16 mouse cellular contexts compared by ENCODE assay signal in the genomic region with DNA sequence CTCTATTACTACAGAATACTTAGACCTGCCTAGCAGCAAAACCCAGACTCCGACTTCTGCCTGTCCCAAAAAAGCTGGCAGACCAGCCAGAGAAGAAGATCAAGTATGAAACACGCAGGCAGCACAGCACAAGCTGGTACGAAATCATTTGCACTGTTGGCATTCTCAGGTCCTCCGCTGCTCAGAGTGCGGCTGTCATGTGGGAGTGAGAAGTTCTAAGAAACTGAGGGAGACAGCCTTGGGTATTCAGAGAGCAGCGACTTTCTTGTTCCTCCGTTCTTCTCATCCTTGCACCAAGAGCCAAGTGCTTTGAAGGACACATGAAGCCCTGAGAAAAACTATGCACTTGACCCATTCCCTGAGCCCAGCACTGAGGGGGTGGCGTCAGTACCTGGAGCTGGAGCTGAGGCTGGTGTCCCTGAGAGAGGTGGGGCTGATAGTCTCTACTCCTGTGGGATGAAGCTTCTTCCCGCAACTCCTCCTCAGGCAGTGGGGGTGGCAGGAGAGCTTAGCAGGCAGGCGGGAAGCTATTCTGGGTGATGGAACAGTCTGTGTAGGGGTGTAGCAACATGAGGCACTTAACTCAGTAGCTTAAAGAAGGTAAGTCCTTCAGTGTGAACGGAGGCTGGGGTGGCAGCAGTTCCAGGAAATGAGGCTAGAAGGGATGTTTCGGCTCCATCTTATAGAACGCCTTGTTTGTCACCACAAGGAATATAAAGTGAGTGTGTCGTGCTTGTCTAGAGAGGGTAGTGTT. TPM values are rescaled to one million over a fixed set of nuclear protein-coding genes. Genes with fewer than 3 reads are reported as not detected.
DNase-seq lines count a peak whose midpoint lies in the region; ATAC-seq and TF ChIP-seq lines count a peak whose summit lies in the region.
"Had no signal": no experiment of that assay in that cellular context is flagged by ENCODE, and none has a peak within 500 bp of the region (broad histone marks: within the 10 kb centered on the region; RNA-seq: fewer than 3 reads in every experiment).

No protein-coding gene starts in this region.

- H3K36me3 ChIP-seq in liver, embryonic 11.5 days (ENCODE audit: control insufficient read depth, insufficient read depth, low read length): no peaks in the 10 kb centered on the region
- no peaks in the 10 kb centered on the region for H3K36me3 ChIP-seq in liver, embryonic 12.5 days
- no peaks in the 10 kb centered on the region for H3K36me3 ChIP-seq in midbrain, embryonic 14.5 days (ENCODE audit: control insufficient read depth, insufficient read depth, low read length)
- H3K36me3 ChIP-seq in embryonic facial prominence, embryonic 10.5 days (replicated peaks): no peaks in the 10 kb centered on the region

- no peak for TF ChIP-seq CTCF in layer of hippocampus, adult 2 months (conservative IDR thresholded peaks at IDR 0.05)

- no peak for ATAC-seq in liver, embryonic 11.5 days (replicated peaks; ENCODE audit: low FRiP score)
- ATAC-seq in liver, embryonic 12.5 days: no peak
- no peak for ATAC-seq in midbrain, embryonic 14.5 days (ENCODE audit: low FRiP score, low TSS enrichment)
- ATAC-seq: CD4-positive, CD25-positive, alpha-beta regulatory T cell, adult 4 months; forebrain, embryonic 14.5 days; hindbrain, embryonic 16.5 days had no signal

- intact Hi-C loops in left cerebral cortex, postnatal 14 days (cut with DNase I): loop anchor here (1.0 kb wide), 1 partner anchor 12 kb away; no protein-coding TSS in a partner anchor

- no peak overlapping the region for H3K9ac ChIP-seq in liver, embryonic 11.5 days (ENCODE audit: low read depth, low read length)
- no peak overlapping the region for H3K9ac ChIP-seq in liver, embryonic 12.5 days
- no peak overlapping the region for H3K9ac ChIP-seq in midbrain, embryonic 14.5 days (replicated peaks; ENCODE audit: low read length)
- H3K9ac ChIP-seq: liver, embryonic 14.5 days had no signal

- H3K27me3 ChIP-seq in liver, embryonic 11.5 days (replicated peaks; ENCODE audit: control insufficient read depth, insufficient read depth, low read length): peaks cover 28% of the 10 kb centered on the region
- peaks cover 65% of the 10 kb centered on the region for H3K27me3 ChIP-seq in liver, embryonic 12.5 days (replicated peaks)
- no peaks in the 10 kb centered on the region for H3K27me3 ChIP-seq in midbrain, embryonic 14.5 days (ENCODE audit: control insufficient read depth, insufficient read depth, low read length)
- H3K27me3 ChIP-seq in embryonic facial prominence, embryonic 10.5 days (replicated peaks; ENCODE audit: low read depth, poor library complexity, severe bottlenecking): peaks cover 61% of the 10 kb centered on the region

- WGBS in liver, embryonic 11.5 days: 70% methylated on average over 14 of the region's 14 CpGs
- 61% methylated on average over 14 of the region's 14 CpGs for WGBS in liver, embryonic 12.5 days (ENCODE audit: insufficient replicate concordance)
- WGBS in midbrain, embryonic 14.5 days: 82% methylated on average over 14 of the region's 14 CpGs
- WGBS in embryonic facial prominence, embryonic 10.5 days: 77% methylated on average over 14 of the region's 14 CpGs

- H3K9me3 ChIP-seq in liver, embryonic 11.5 days (ENCODE audit: control insufficient read depth, low read length): no peaks in the 10 kb centered on the region
- H3K9me3 ChIP-seq in liver, embryonic 12.5 days (replicated peaks): no peaks in the 10 kb centered on the region
- H3K9me3 ChIP-seq in midbrain, embryonic 14.5 days (ENCODE audit: control insufficient read depth, low read length): no peaks in the 10 kb centered on the region
- no peaks in the 10 kb centered on the region for H3K9me3 ChIP-seq in embryonic facial prominence, embryonic 10.5 days

- H3K27ac ChIP-seq in liver, embryonic 11.5 days (ENCODE audit: low read depth, low read length): no peak overlapping the region
- H3K27ac ChIP-seq in liver, embryonic 12.5 days: no peak overlapping the region
- peak overlapping the region; percentile 89 for H3K27ac ChIP-seq in layer of hippocampus, adult 2 months
- no peak overlapping the region for H3K27ac ChIP-seq in midbrain, embryonic 14.5 days (replicated peaks; ENCODE audit: low read depth, low read length)
- H3K27ac ChIP-seq in embryonic facial prominence, embryonic 10.5 days (replicated peaks): no peak overlapping the region
- H3K27ac ChIP-seq: liver, embryonic 14.5 days had no signal

- no peak overlapping the region for H3K4me3 ChIP-seq in liver, embryonic 11.5 days (ENCODE audit: low read depth, low read length)
- H3K4me3 ChIP-seq in liver, embryonic 12.5 days: no peak overlapping the region
- no peak overlapping the region for H3K4me3 ChIP-seq in layer of hippocampus, adult 2 months
- H3K4me3 ChIP-seq in midbrain, embryonic 14.5 days (replicated peaks; ENCODE audit: low read depth, low read length): no peak overlapping the region
- H3K4me3 ChIP-seq in embryonic facial prominence, embryonic 10.5 days: no peak overlapping the region

- H3K4me1 ChIP-seq in liver, embryonic 11.5 days (replicated peaks; ENCODE audit: control insufficient read depth, insufficient read depth, low read length): peaks cover 8% of the 10 kb centered on the region
- H3K4me1 ChIP-seq in liver, embryonic 12.5 days: peaks cover 32% of the 10 kb centered on the region
- H3K4me1 ChIP-seq in midbrain, embryonic 14.5 days (ENCODE audit: control insufficient read depth, insufficient read depth, low read length): peaks cover 25% of the 10 kb centered on the region
- H3K4me1 ChIP-seq in embryonic facial prominence, embryonic 10.5 days: peaks cover 23% of the 10 kb centered on the region

- DNase-seq in liver, embryonic 11.5 days (ENCODE audit: low spot score): peak; percentile 28
- DNase-seq in layer of hippocampus, adult 2 months (ENCODE audit: low spot score in 2 of 2): peak; percentile 51 to 81
- peak; percentile 82 to 92 for DNase-seq in left cerebral cortex, postnatal 14 days (ENCODE audit: low spot score in 2 of 2)
- peak; percentile 99 for DNase-seq in telencephalon, adult 2 months (ENCODE audit: low read depth, low spot score)
- no peak for DNase-seq in midbrain, embryonic 14.5 days
- DNase-seq in embryonic facial prominence, embryonic 10.5 days (ENCODE audit: low spot score): no peak
- DNase-seq: gastrocnemius, postnatal 36 days; kidney, adult 9 months; lung, postnatal 14 days; spleen, adult 18-20 months had no signal

- no peak overlapping the region for H3K4me2 ChIP-seq in liver, embryonic 11.5 days
- no peak overlapping the region for H3K4me2 ChIP-seq in liver, embryonic 12.5 days
- H3K4me2 ChIP-seq in midbrain, embryonic 14.5 days (ENCODE audit: low read length): no peak overlapping the region
- H3K4me2 ChIP-seq: midbrain, embryonic 11.5 days had no signal

RNA-seq across cellular contexts. Expression of a gene that starts 6.1 kb away (rescaled TPM):
- 41.0 and 45.9 TPM in 2 replicates for polyA plus RNA-seq in liver, embryonic 11.5 days (2014; fragmentation: Nextera tagmentation; extraction: Ambion mirVana)
- 31.6 and 34.4 TPM in 2 replicates for polyA plus RNA-seq in liver, embryonic 12.5 days (2016; fragmentation: Nextera tagmentation; extraction: Ambion mirVana)
- 10 to 100 TPM; 12.5 to 12.9 TPM for total RNA-seq in layer of hippocampus, adult 2 months (2021)
- total RNA-seq in left cerebral cortex, postnatal 14 days (2021): 10 to 100 TPM; 11.1 to 11.4 TPM
- 19.1 and 32.0 TPM in 2 replicates for polyA plus RNA-seq in midbrain, embryonic 14.5 days (2014; fragmentation: Nextera tagmentation; extraction: Ambion mirVana)
- 51.7 and 54.6 TPM in 2 replicates for polyA plus RNA-seq in embryonic facial prominence, embryonic 10.5 days (2016; fragmentation: Nextera tagmentation; extraction: Ambion mirVana)

RNA-seq across cellular contexts. Expression of a gene that starts 10.9 kb away (rescaled TPM):
- polyA plus RNA-seq in liver, embryonic 11.5 days (2014; fragmentation: Nextera tagmentation; extraction: Ambion mirVana): 0.23 and 0.36 TPM in 2 replicates
- 0.33 and 0.37 TPM in 2 replicates for polyA plus RNA-seq in liver, embryonic 12.5 days (2016; fragmentation: Nextera tagmentation; extraction: Ambion mirVana)
- total RNA-seq in layer of hippocampus, adult 2 months (2021): 10 to 100 TPM; 74.1 to 74.9 TPM
- 100 to 1,000 TPM in 1 of 2 experiments, 10 to 100 TPM in 1; 75.4 to 105 TPM for total RNA-seq in left cerebral cortex, postnatal 14 days (2021)
- 1.5 and 3.2 TPM in 2 replicates for polyA plus RNA-seq in midbrain, embryonic 14.5 days (2014; fragmentation: Nextera tagmentation; extraction: Ambion mirVana)
- 3.4 and 3.6 TPM in 2 replicates for polyA plus RNA-seq in embryonic facial prominence, embryonic 10.5 days (2016; fragmentation: Nextera tagmentation; extraction: Ambion mirVana)

Comparison
In these comparisons a context has a peak if more than half of its experiments do, and no peak if none do; other contexts are left out.
1. DNase-seq: peak in liver, embryonic 11.5 days (single experiment), layer of hippocampus, adult 2 months (2 of 2), left cerebral cortex, postnatal 14 days (2 of 2) and telencephalon, adult 2 months (single experiment); none in midbrain, embryonic 14.5 days (single experiment) and embryonic facial prominence, embryonic 10.5 days (single experiment).